Mouse (Mus musculus): Measurements from ENCODE around the gene Mctp2. TPM values are rescaled to one million over a fixed set of nuclear protein-coding genes. Genes with fewer than 3 reads are reported as not detected.

Mctp2 gene
- polyA plus RNA-seq, 1 experiment from 2014 or later: 0.64 TPM

- Histone ChIP-seq H3K9ac (ENCODE audit: low read depth, low read length) (no peak overlapping the region), H3K4me2 (no peak overlapping the region), H3K4me1 (ENCODE audit: control insufficient read depth, insufficient read depth, low read length) (no peaks in the 10 kb centered on the region), H3K4me3 (ENCODE audit: low read depth, low read length) (no peak overlapping the region), H3K9me3 (replicated peaks; ENCODE audit: control insufficient read depth, low read length) (no peaks in the 10 kb centered on the region), H3K36me3 (ENCODE audit: control insufficient read depth, insufficient read depth, low read length) (no peaks in the 10 kb centered on the region), H3K27ac (ENCODE audit: low read depth, low read length) (no peak overlapping the region), H3K27me3 (ENCODE audit: control insufficient read depth, insufficient read depth, low read length) (no peaks in the 10 kb centered on the region)
- ATAC-seq (replicated peaks; ENCODE audit: insufficient number of reproducible peaks, low FRiP score, low TSS enrichment): no peak
- WGBS (ENCODE audit: insufficient replicate concordance): 64% methylated on average over 4 of the region's 4 CpGs
Observed at GRCm38 (mm10) chr7:72293784-72294538, 12.4 kb downstream of the Mctp2 start.

DNA sequence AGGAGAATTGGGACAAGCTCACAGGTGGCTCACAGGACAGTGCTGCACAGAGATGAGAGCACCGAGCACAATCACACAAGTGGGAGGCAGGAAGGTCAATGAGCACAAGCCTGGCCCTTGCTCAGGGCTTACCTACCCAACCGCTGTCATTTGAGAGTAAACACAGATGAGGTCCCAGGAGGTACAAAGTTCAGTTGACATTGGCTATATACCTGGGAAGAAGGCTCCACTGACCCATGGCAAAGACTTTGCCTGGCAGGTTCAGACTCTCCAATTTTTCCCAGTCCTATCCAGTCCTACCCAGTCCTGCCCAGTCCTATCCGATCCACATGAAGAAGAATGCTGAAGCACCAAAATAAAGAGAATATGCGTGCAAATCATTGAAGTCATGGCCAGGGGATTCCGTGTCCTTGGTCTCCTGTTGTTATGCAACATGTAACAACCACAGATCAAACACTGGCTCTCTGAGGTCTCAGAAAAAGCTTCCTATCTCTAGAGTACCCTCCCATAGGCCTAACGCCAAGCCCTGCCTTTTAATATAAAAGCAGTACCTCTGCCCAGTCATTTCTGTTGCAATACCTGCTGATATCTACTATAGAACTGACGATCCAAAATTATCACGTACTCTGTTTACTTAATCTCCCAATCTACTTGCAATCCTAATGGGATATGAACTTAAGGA, 14.0 kb downstream of the Mctp2 start:
- H3K4me1 ChIP-seq (ENCODE audit: control insufficient read depth, insufficient read depth, low read length): no peaks in the 10 kb centered on the region
- 80% methylated on average over 8 of the region's 8 CpGs for WGBS (ENCODE audit: insufficient replicate concordance)
- no peak overlapping the region for H3K27ac ChIP-seq (ENCODE audit: low read depth, low read length)
- H3K4me2 ChIP-seq: no peak overlapping the region
- no peaks in the 10 kb centered on the region for H3K9me3 ChIP-seq (replicated peaks; ENCODE audit: control insufficient read depth, low read length)
- H3K36me3 ChIP-seq (ENCODE audit: control insufficient read depth, insufficient read depth, low read length): no peaks in the 10 kb centered on the region
- no peak overlapping the region for H3K9ac ChIP-seq (ENCODE audit: low read depth, low read length)
- H3K27me3 ChIP-seq (ENCODE audit: control insufficient read depth, insufficient read depth, low read length): no peaks in the 10 kb centered on the region
- no peak overlapping the region for H3K4me3 ChIP-seq (ENCODE audit: low read depth, low read length)
- no peak for ATAC-seq (replicated peaks; ENCODE audit: insufficient number of reproducible peaks, low FRiP score, low TSS enrichment)

- no peak for ATAC-seq (replicated peaks; ENCODE audit: insufficient number of reproducible peaks, low FRiP score, low TSS enrichment)
- Histone ChIP-seq H3K9me3 (replicated peaks; ENCODE audit: control insufficient read depth, low read length) (no peaks in the 10 kb centered on the region), H3K4me1 (ENCODE audit: control insufficient read depth, insufficient read depth, low read length) (no peaks in the 10 kb centered on the region), H3K4me2 (no peak overlapping the region), H3K4me3 (ENCODE audit: low read depth, low read length) (no peak overlapping the region), H3K27ac (ENCODE audit: low read depth, low read length) (no peak overlapping the region), H3K27me3 (ENCODE audit: control insufficient read depth, insufficient read depth, low read length) (no peaks in the 10 kb centered on the region), H3K9ac (ENCODE audit: low read depth, low read length) (no peak overlapping the region), H3K36me3 (ENCODE audit: control insufficient read depth, insufficient read depth, low read length) (no peaks in the 10 kb centered on the region)
- 73% methylated on average over 3 of the region's 3 CpGs for WGBS (ENCODE audit: insufficient replicate concordance)
Observed at GRCm38 (mm10) chr7:72280721-72281120, 25.7 kb downstream of the Mctp2 start.

- WGBS (ENCODE audit: insufficient replicate concordance): 71% methylated on average over 2 of the region's 2 CpGs
- Histone ChIP-seq H3K9me3 (replicated peaks; ENCODE audit: control insufficient read depth, low read length) (no peaks in the 10 kb centered on the region), H3K4me3 (ENCODE audit: low read depth, low read length) (no peak overlapping the region), H3K27me3 (ENCODE audit: control insufficient read depth, insufficient read depth, low read length) (no peaks in the 10 kb centered on the region), H3K4me2 (no peak overlapping the region), H3K4me1 (ENCODE audit: control insufficient read depth, insufficient read depth, low read length) (no peaks in the 10 kb centered on the region), H3K27ac (ENCODE audit: low read depth, low read length) (no peak overlapping the region), H3K9ac (ENCODE audit: low read depth, low read length) (no peak overlapping the region), H3K36me3 (ENCODE audit: control insufficient read depth, insufficient read depth, low read length) (no peaks in the 10 kb centered on the region)
- no peak for ATAC-seq (replicated peaks; ENCODE audit: insufficient number of reproducible peaks, low FRiP score, low TSS enrichment)
Observed at GRCm38 (mm10) chr7:72278412-72278811, 28.0 kb downstream of the Mctp2 start.

GRCm38 (mm10) chr7:72275513-72275912, 30.9 kb downstream of the Mctp2 start:
- ATAC-seq (replicated peaks; ENCODE audit: insufficient number of reproducible peaks, low FRiP score, low TSS enrichment): no peak
- Histone ChIP-seq H3K36me3 (ENCODE audit: control insufficient read depth, insufficient read depth, low read length) (no peaks in the 10 kb centered on the region), H3K9me3 (replicated peaks; ENCODE audit: control insufficient read depth, low read length) (no peaks in the 10 kb centered on the region), H3K4me2 (no peak overlapping the region), H3K4me1 (ENCODE audit: control insufficient read depth, insufficient read depth, low read length) (no peaks in the 10 kb centered on the region), H3K4me3 (ENCODE audit: low read depth, low read length) (no peak overlapping the region), H3K27me3 (ENCODE audit: control insufficient read depth, insufficient read depth, low read length) (no peaks in the 10 kb centered on the region), H3K27ac (ENCODE audit: low read depth, low read length) (no peak overlapping the region), H3K9ac (ENCODE audit: low read depth, low read length) (no peak overlapping the region)
- 74% methylated on average over 5 of the region's 5 CpGs for WGBS (ENCODE audit: insufficient replicate concordance)

- Histone ChIP-seq H3K27me3 (ENCODE audit: control insufficient read depth, insufficient read depth, low read length) (no peaks in the 10 kb centered on the region), H3K9me3 (replicated peaks; ENCODE audit: control insufficient read depth, low read length) (no peaks in the 10 kb centered on the region), H3K27ac (ENCODE audit: low read depth, low read length) (no peak overlapping the region), H3K4me1 (ENCODE audit: control insufficient read depth, insufficient read depth, low read length) (no peaks in the 10 kb centered on the region), H3K9ac (ENCODE audit: low read depth, low read length) (no peak overlapping the region), H3K36me3 (ENCODE audit: control insufficient read depth, insufficient read depth, low read length) (no peaks in the 10 kb centered on the region), H3K4me3 (ENCODE audit: low read depth, low read length) (no peak overlapping the region), H3K4me2 (no peak overlapping the region)
- 86% methylated on average over 6 of the region's 6 CpGs for WGBS (ENCODE audit: insufficient replicate concordance)
- ATAC-seq (replicated peaks; ENCODE audit: insufficient number of reproducible peaks, low FRiP score, low TSS enrichment): no peak
Observed at GRCm38 (mm10) chr7:72271546-72271945, 34.9 kb downstream of the Mctp2 start.

DNA sequence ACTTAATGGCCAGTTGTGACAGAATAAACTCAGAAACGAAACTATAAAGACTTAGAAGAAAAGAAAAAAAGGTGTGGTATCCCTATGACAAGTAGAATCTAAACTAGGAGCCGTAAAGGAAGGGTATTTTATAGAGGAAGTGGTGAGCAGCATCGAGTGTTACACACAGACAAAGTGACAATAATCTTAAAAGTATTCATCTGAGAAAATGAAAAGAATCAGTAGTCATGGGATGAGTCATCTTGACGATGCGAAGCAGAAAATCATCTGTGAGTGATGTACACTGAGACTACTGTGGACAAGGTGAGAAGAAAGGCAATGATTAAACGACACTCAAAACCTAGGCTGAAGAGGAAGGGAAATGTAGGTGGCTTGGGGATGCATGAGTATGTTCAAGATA, 36.4 kb downstream of the Mctp2 start:
- no peak overlapping the region for H3K9ac ChIP-seq (ENCODE audit: low read depth, low read length)
- no peak for ATAC-seq (replicated peaks; ENCODE audit: insufficient number of reproducible peaks, low FRiP score, low TSS enrichment)
- H3K9me3 ChIP-seq (replicated peaks; ENCODE audit: control insufficient read depth, low read length): no peaks in the 10 kb centered on the region
- H3K4me1 ChIP-seq (ENCODE audit: control insufficient read depth, insufficient read depth, low read length): no peaks in the 10 kb centered on the region
- no peak overlapping the region for H3K4me2 ChIP-seq
- H3K4me3 ChIP-seq (ENCODE audit: low read depth, low read length): no peak overlapping the region
- H3K36me3 ChIP-seq (ENCODE audit: control insufficient read depth, insufficient read depth, low read length): no peaks in the 10 kb centered on the region
- no peak overlapping the region for H3K27ac ChIP-seq (ENCODE audit: low read depth, low read length)
- WGBS (ENCODE audit: insufficient replicate concordance): 74% methylated on average over 6 of the region's 6 CpGs
- no peaks in the 10 kb centered on the region for H3K27me3 ChIP-seq (ENCODE audit: control insufficient read depth, insufficient read depth, low read length)

DNA sequence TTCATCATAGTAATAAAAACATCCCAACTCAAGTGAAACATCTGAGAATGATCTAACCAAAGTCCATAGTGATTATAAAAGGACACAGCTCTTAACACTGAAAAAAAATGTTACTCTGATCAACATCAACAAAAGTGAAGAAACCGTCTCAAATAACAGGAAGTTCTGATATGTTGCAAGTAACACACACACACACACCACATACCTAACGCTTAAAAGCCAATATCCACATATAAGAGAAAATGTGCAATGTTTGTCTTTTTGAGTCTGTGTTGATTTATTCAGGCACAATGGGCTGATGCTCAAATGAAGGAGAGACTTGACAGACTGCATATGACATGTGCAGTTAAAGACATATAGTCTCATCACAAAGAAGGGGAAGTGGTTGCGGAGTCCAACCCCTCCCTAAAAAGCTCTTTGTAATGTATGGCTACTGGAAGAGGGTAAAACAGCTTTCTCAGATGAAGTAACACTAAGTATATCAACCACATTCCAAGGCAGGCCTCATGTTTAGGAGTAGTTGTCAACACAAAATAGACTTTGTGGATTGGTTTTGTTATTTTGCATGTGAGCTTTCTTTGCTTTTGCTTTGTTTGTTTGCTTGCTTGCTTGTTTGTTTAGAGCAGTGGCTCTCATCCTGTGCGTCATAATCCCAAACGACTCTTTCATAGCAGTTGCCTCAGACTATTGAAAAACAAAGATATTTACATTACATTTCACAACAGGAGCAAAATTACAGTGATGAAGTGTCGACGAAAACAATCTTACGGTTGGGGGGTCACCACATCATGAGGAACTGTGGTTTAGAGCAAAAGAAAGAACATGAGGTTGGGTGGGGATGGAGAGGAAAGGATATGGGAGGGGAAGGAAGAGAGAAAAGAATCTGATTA, 45.4 kb downstream of the Mctp2 start:
- H3K9ac ChIP-seq (ENCODE audit: low read depth, low read length): no peak overlapping the region
- H3K27me3 ChIP-seq (ENCODE audit: control insufficient read depth, insufficient read depth, low read length): no peaks in the 10 kb centered on the region
- H3K9me3 ChIP-seq (replicated peaks; ENCODE audit: control insufficient read depth, low read length): no peaks in the 10 kb centered on the region
- 85% methylated on average over 8 of the region's 8 CpGs for WGBS (ENCODE audit: insufficient replicate concordance)
- no peak overlapping the region for H3K27ac ChIP-seq (ENCODE audit: low read depth, low read length)
- H3K4me1 ChIP-seq (ENCODE audit: control insufficient read depth, insufficient read depth, low read length): no peaks in the 10 kb centered on the region
- H3K4me3 ChIP-seq (ENCODE audit: low read depth, low read length): no peak overlapping the region
- H3K4me2 ChIP-seq: no peak overlapping the region
- ATAC-seq (replicated peaks; ENCODE audit: insufficient number of reproducible peaks, low FRiP score, low TSS enrichment): no peak
- H3K36me3 ChIP-seq (ENCODE audit: control insufficient read depth, insufficient read depth, low read length): no peaks in the 10 kb centered on the region
